Mouse (Mus musculus): ENCODE data around the gene Hsf2bp.

DNA sequence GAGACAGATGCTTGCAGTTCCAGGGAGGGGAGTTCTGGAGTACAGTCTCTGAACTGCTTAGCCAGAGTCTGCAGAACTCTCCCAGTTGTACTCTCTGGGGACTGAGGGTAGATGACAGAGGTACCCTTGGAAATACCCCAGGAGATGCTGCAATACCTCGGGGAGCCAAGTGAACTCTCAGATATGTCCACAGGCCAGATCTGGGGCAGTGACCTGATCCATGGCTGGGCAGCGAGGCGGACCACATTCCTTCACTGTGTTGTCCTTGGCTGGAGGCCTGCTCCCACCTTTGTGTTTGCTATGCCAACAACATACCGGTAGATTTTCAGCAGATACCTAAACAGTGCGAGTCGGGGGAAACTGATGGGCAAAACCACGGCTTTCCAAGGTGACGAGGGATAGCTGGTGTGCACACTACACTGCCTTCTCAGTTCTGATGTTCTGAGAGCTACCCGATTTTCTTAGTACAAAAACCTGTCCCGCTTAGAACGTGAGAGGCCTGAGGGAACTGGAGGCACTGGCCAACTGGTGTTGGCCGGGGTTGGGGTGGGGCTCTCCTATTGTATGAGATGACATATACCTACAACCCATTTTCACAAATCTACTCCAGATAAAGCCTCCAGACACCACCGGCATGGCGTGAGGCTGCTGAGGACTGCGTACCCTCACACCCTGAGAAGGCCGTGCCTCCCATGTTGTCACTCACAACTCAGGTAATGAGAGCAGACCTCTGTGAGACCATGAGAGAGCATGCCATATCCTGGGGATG, 96.7 kb downstream of the Hsf2bp start:
- TF ChIP-seq GATA1 (IDR thresholded peaks at IDR 0.05; ENCODE audit: borderline replicate concordance, low read length) (no peak), FLI1 (IDR thresholded peaks at IDR 0.05; ENCODE audit: low read length) (no peak)

Measured in megakaryocyte, embryonic 14.5 days (primary cell).